Mouse (Mus musculus) adrenal gland (tissue): Measurements from ENCODE around the gene Hist1h2ad.
"Not testable (repeated sequence)": the region's sequence is repeated elsewhere in the genome, so short reads cannot be mapped to it uniquely, and the experiment has no call there.

Source experiments
- intact Hi-C: fragments of 180-260 bp; cut with DNase I; formaldehyde crosslinking; loops from one replicate; pipeline ENCODE4 v1.15.1; 2025
- long read RNA-seq, 2 experiments: library from polyadenylated mRNA; unstranded; transcript quantifications; one replicate each; pipeline ENCODE4 v2.0.0; 2020; ENCODE audit warnings: borderline replicate concordance in 1 of 2; ENCODE audit not compliant: insufficient replicate concordance in 1 of 2

Gene Hist1h2ad
- long read RNA-seq, experiment 1: 0 reads
- long read RNA-seq, experiment 2: 0 reads

DNA sequence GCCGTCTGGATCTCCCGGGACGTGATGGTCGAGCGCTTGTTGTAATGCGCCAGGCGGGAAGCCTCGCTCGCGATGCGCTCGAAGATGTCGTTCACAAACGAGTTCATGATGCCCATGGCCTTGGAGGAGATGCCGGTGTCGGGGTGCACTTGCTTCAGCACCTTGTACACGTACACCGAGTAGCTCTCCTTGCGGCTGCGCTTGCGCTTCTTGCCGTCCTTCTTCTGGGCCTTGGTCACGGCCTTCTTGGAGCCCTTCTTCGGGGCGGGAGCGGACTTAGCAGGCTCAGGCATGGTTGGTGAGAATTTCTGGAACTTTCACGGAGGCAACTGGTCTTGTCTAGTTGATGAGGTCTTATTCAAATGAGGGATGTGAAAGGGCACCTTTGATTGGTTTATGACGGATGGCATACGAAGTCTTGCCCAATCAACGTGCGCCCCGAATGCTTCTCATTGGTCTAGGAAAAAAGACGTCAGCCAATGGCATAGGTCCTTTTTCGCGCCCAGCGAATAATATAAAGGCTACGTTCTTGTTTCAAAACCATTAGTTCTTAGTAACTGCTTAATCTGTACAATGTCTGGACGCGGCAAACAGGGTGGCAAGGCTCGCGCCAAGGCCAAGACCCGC is at the start of gene Hist1h2ad, which contains the start of gene Hist1h2bf:
Gene Hist1h2ad, plus strand, starts transcription at position 484 of the 627 bp plus-strand sequence.
Gene Hist1h2bf, minus strand, starts transcription at position 299 of the 627 bp plus-strand sequence.
- intact Hi-C loops: not testable (repeated sequence)

DNA sequence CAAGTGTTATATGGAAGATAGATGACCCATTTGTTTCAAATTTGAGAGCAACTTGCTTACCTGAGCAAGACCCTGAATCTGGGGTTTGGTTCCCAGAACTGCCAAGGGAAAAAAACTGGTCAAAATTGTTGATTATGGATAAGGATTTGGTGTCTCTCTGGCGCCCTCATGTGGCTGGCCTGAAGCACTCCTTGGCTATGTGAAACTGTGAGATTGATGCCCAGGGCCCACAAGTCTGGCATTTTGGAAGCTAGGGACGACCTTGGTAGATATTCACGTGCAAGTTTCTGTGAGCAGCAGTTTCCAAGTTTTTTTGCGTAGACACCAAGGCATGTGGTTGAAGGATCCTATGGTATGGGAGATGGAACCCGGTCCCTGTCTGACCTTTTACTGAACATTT is 49.5 kb upstream of the Hist1h2ad start:
- intact Hi-C loops: loop anchor here (5.0 kb wide), 1 partner anchor 1492 kb away; no protein-coding TSS in a partner anchor

DNA sequence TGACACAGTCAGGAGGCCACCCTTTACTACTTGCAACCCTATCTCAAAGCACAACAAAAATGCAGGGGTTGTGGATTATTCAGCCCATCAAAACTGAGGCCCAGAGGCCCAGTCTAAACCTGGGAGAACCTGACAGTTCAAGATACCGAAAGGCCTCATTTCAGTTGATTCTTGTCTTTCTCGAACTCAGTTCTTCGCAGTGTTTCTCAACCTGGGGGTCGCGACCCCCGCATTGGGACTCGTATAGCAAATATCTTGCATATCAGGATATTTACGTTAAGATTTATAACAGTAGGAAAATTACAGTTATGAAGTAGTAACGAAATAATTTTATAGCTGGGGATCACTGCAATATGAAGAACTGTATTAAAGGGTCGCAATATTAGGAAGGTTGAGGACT is 48.3 kb upstream of the Hist1h2ad start:
- intact Hi-C loops: loop anchor here (5.0 kb wide), 1 partner anchor 1494 kb away; no protein-coding TSS in a partner anchor

DNA sequence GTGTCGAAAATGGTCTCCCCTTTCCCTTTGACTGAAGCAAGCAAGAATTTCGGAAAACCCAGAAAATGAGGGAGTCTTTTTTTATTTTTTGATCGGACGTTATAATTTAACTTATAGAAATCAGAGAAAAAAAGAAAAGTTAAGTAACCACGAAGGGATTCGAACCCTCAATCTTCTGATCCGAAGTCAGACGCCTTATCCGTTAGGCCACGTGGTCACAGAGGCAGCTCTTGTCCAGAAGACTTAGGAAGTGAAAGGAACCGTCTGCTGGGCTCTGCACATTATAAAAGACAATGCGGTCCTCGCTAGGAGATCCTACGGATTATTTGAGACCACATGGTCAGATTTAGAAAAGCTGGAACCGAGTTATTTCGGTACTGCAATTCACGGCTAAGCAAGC is 47.9 kb upstream of the Hist1h2ad start:
- intact Hi-C loops: loop anchor here (5.0 kb wide), 1 partner anchor 1494 kb away; no protein-coding TSS in a partner anchor

DNA sequence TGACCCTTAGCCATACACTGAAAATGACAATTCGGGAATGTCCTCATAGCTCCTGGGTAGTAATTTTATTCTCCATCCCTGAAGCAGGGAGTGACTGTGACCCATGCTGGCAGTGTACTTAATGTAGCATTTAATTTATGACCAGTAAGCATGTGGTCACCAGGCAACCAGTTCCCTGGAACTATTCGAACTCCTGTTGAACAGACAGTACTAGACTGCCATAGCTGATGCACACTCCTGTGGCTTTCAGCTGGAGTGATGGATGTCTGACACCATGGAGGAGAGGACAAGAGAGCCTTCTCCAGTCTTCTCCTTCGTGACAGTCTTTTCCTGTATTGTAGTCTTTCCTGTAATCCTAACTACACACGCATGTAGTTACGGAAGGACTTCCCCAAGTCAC is 45.2 kb upstream of the Hist1h2ad start:
- intact Hi-C loops: loop anchor here (5.0 kb wide), 1 partner anchor 1497 kb away; no protein-coding TSS in a partner anchor

DNA sequence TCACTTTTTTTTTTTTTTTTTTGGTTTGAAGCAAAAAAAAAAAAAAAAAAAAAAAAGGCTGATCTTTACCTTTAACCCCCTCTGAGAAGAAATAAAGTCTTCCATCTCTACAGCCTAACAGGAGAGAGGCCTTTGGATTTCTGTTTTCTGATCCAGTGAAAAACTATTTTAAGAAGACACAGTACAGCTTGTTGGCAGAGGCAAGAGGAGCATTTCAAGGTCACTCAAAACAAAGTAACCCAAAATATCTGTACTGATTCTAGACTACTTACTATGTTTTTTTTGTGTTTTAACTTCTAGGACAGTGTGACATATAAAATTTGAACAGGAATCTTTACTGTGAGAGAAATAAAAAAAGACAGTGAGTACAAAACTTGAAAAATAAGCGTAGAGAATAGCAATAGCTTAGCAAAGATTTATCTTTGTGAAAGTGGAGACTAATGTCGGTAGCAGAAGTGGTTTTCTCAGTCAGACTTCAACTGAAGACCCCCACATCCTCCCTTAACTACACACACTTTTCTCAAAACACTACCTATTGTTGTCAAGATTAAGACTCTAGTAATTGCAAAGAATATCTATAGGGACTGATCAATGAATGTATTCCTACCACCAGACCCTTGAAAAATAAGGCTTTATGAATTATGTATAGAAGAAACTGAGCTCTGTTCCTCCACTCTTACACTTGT is 44.6 kb upstream of the Hist1h2ad start:
- intact Hi-C loops: loop anchor here (5.0 kb wide), 1 partner anchor 1497 kb away; no protein-coding TSS in a partner anchor

DNA sequence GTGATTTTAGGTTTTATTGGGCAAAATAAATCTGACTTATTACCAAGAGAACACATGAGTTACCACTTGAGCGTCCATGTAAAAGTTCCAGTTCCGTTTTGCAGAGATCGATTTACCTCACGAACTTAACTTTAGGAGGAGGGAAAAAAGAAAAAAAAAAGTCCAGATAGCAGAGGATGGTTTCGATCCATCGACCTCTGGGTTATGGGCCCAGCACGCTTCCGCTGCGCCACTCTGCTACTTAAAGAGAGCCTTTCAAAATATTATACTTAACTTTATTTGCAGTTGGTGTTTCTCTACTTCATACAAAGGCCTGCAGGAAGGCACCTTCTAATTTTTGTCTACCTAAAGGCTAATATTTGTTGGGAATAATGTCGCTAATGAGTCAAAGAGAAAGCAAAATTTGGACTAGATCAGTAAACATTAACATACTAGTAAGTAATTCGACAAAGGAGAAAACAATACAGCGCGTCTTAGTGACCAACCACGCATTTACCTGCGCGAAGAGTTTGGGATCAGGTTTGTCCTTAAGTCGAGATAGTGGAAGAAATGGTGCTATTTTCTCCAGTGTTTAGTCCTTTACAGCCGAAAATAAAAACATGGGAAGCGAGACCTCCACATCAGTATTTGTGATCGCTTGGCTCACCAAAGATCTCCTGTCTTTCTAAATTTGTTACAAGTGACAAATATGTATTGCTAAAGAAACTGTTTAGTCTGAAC is 43.8 kb upstream of the Hist1h2ad start:
- intact Hi-C loops: no loop called here

DNA sequence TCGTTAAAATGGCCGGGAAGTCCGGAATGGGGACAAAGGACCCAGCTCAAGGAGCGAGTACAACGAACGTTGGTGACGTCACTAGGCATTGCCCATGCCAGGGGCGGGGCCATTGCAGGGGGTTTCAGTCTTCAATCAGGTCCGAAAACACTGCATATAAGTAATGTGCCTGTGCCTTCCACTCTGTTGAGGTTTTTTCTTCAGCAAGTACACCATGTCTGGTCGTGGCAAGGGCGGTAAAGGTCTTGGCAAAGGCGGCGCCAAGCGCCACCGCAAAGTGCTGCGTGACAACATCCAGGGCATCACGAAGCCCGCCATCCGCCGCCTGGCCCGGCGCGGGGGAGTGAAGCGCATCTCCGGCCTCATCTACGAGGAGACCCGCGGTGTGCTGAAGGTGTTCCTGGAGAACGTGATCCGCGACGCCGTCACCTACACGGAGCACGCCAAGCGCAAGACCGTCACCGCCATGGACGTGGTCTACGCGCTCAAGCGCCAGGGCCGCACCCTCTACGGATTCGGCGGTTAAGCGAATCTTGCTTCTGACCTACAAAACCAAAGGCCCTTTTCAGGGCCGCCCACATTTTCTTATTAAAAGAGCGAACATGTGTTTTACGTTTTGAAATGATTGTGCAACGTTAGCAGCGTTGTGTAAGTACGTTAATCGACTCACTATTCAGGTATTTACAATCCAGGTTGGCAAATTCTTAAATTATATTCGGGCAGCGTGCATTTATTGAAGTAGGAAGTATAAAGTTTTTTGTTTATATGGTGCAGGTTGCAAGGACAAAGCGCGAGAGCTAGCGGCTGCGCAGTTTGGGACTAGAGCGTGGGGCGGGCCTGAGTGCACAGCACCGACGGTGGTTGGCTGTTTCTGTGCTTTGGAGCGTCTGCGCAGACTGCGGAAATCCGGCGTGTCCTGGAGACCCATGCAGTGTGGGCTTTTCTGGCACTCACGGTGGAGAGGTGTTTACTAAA is 43.0 kb upstream of the Hist1h2ad start, which contains the start of gene Hist1h4h:
Gene Hist1h4h, plus strand, starts transcription at position 150 of the 975 bp plus-strand sequence.
- intact Hi-C loops: no loop called here

DNA sequence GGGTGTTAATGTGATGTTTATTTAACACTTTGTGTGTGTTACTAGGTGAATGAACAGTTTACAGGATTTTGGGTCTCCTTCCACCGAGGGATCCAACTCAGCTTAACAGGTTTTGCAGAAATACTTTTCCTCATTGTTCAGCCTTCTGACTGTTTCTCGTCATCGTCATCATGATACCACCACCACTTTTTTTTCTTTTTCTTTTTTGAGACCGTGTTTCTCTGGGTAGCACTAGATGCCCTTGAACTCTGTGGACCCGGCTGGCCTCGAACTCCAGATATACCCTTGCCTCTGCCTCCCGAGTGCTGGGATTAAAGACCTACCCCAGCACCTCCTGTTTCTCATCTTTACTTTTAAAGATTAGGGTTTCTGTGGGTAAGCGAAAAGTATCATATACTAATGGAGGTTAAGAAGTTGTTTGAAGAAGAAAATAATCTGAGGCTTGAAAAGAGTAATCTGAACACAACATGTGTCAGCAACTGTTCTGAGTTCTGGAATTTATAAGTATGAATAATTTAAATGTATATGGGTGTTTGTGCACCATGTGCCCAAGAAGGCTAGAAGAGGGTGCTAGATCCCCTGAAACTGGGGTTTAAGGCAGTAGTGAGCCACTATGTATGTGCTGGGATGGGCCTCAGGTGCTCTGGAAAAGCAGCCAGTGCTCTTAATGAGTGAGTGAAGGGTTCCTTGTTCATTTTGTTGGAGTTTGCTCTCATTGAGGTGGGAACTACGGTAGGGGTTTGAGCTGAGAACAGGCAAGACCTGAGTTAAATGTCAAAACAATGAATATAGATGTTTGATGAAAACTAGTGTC is 41.7 kb upstream of the Hist1h2ad start:
- intact Hi-C loops: no loop called here

DNA sequence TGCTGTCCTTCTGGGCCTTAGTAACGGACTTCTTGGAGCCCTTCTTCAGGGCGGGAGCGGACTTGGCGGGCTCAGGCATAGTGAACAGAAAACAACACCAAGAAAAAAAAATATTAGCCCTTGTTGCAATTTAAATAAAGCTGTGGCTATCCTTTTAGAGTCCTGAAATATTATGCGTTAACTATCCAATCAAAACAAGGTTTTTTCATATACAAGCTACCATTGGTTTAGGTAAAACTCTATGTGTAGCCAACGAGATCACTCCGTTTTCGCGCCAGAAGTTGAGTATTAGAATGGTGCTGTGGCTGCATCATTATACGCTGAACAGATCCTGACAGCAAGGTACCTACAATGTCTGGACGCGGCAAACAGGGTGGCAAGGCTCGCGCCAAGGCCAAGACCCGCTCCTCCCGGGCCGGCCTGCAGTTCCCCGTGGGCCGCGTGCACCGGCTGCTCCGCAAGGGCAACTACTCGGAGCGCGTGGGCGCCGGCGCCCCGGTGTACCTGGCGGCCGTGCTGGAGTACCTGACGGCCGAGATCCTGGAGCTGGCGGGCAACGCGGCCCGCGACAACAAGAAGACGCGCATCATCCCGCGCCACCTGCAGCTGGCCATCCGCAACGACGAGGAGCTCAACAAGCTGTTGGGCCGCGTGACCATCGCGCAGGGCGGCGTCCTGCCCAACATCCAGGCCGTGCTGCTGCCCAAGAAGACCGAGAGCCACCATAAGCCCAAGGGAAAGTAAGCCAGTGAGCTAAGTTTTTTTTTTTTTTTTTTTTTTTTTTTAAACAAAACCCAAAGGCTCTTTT is 40.4 kb upstream of the Hist1h2ad start, which contains the start of gene Hist1h2af:
Gene Hist1h2af, plus strand, starts transcription at position 347 of the 808 bp plus-strand sequence.
- intact Hi-C loops: not testable (repeated sequence)

DNA sequence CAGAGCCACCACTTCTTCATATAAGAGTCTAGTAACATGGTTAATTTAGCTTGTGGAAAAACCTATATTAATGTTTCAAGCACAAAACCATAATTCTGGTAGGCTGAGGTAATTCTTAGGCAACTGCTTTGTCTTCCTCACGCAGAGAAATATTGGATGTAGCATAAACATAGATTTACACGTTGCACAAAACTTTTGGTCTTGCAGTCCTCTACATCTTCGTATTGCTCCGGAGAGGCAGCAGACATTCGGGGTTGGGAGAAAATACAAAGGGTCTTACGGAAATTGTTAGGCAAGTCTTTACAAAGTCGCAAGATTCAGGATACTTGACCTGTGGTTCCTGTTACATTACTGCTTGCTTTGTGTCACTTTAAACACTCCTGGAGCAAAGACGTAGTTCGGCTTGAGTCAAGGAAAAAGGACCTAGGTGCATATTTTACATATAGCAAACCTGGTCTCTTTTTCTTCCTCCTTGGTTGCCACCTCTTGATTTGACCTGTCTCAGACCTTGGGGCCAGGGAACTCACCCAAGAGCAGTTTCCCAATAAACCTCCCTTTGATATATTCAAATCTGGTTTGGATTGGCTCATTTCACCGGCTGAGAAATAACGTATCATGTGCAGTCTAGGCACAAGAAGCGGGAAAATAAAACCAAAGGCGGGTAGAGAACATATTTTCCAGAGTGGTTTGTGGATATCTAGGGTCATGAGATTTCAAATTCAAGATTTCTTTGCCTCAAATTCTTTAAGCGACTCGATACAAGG is 39.6 kb upstream of the Hist1h2ad start:
- intact Hi-C loops: no loop called here

DNA sequence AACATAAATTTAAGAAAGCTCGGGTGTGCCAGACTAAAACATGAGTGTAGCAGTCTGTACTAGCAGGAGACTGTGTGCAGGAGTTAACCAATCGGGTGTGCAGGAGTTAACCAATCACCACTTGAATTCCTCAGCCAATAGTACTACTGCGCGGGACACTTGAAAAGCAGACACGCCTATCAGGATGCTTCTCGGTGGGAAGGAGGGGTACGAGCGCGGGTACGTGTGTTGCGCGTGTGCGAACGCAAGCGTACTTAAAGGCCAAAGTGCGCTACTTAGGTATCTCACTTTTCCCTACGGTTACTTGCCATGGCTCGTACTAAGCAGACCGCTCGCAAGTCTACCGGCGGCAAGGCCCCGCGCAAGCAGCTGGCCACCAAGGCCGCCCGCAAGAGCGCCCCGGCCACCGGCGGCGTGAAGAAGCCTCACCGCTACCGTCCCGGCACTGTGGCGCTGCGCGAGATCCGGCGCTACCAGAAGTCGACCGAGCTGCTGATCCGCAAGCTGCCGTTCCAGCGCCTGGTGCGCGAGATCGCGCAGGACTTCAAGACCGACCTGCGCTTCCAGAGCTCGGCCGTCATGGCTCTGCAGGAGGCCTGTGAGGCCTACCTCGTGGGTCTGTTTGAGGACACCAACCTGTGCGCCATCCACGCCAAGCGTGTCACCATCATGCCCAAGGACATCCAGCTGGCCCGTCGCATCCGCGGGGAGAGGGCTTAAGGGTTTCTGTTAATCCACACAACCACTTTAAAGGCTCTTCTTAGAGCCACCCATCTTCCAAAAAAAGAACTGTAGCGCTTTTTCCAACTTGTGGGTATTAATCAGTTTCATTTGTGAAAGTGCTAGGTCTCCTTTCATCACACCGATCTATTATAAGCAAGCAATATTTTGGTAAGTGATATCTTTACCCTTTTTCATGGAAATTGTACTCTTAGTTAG is 38.8 kb upstream of the Hist1h2ad start, which contains the start of gene Hist1h3g:
Gene Hist1h3g, plus strand, starts transcription at position 286 of the 939 bp plus-strand sequence.
- intact Hi-C loops: not testable (repeated sequence)

DNA sequence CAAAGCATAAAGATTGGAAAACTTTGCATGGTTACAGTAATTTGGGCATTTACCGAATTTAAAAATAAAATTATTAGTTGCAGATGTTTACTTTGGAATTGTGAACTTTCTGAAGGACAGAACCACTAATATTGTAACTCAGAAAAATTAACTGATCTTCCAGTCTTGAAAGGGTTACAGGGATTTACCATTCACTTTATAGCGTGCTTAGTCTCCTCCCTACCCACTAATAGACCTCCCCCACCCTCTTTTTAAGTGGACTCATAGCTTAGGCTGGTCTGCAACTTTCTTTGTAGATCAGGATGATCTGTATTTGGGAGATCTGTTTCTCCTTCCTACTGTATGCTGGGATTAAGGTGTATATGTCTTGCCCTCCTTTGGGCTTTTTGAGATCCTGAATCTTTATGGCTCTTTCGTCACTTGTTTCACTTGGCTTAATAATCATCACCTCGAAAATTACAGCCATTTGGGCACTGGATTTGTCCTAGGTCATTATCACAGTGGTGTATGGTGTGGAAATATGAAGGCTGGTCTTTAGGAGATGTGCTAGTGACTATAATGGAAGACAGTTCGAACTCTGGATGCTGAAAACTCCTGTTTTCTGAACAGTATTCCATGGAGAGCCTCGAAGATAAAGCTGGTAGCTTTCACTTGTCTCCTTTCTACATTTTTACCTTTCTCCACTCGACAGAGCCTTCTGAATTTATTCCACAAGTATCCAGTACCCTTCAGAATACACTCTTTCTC is 37.9 kb upstream of the Hist1h2ad start:
- intact Hi-C loops: no loop called here

DNA sequence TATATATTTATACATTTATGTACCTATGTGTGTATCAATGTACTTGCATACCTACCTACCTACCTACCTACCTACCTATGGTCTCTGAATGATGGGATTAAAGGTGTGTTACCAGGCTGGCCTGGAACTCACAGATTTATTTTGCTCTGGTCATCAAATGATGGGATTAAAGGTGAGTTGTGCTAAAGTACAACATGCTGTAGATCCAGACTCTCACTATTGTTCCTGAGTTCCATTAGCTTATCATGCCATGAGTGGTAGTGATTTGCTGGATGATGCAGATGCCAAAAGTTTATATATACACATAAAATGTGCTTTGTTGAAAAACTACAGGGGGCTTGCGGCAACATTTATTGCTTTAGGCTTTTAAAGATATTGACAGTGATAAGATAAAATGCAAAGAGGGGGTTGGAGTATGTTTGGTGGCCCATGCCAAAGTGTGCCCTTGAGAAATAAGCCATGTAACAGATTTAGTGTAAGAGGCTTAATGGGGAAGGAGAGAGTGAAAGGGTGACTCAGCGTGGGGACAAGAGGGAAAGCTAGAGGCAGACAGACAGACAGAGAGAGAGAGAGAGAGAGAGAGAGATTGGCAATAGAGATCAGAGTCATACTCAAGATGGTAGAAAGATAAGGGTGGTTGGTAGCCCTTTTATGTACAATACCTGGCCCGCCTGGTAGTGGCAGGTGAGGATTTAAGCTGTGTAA is 37.0 kb upstream of the Hist1h2ad start:
- intact Hi-C loops: no loop called here

DNA sequence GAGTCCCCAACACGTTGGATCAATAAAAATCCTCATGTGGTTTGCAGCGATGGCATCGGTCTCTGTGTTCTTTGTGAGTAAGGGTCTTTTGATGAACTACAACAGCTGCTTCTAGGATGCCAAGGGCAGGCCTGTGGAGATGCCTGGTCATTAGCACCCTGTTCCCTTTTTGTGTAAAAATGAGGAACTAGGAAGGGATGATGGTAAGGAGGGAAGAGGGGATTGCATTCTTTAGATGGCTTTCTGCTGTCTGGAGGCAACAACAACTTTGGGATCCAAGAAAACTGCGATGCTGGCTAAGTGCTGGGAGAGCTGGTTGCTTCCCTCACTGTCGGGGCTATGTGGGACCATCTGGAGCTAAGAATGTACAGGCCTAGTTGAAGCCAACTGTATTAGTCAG is 35.9 kb upstream of the Hist1h2ad start:
- intact Hi-C loops: no loop called here
